Mouse (Mus musculus): Measurements from ENCODE around the gene Ptprm.

DNA sequence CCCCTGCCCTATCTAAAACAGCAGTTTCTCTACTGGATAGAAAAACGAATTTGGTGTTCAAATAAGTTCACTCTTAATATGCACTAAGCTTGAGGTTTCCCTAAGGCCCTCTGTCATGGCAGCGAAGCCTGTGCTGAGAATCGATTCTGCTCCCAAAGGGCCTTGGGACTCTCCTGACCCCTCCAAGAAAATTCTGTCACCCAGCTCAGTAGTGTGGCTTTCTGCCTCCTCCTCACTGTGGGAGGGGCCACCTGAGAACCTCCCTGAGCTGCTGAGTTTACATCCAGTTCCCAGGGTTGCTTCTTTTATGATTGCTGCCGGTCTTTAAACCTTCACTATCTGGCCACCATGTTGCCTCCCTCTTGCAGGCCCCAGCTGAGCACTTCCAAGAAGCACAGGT, 666.7 kb downstream of the Ptprm start:
- no peak for TF ChIP-seq CTCF (IDR thresholded peaks at IDR 0.05; ENCODE audit: insufficient read depth, low read depth, low read length)
- no peak for TF ChIP-seq POLR2A (IDR thresholded peaks at IDR 0.05; ENCODE audit: insufficient read depth, low read depth, low read length)
